Mouse (Mus musculus): ENCODE results near the gene Dppa5a.
"Not testable (repeated sequence)": the region's sequence is repeated elsewhere in the genome, so short reads cannot be mapped to it uniquely, and the experiment has no call there.

The Dppa5a gene

GRCm38 (mm10) chr9:78365850-78366544 lies 2.0 kb downstream of the Dppa5a start:
- no peak for DNase-seq (ENCODE audit: low read depth, low spot score)

GRCm38 (mm10) chr9:78364701-78365100 lies 3.3 kb downstream of the Dppa5a start:
- no peak for DNase-seq (ENCODE audit: low read depth, low spot score)

GRCm38 (mm10) chr9:78363374-78363773 lies 4.6 kb downstream of the Dppa5a start:
- no peak for DNase-seq (ENCODE audit: low read depth, low spot score)

GRCm38 (mm10) chr9:78360484-78360872 lies 7.5 kb downstream of the Dppa5a start:
- no peak for DNase-seq (ENCODE audit: low read depth, low spot score)

GRCm38 (mm10) chr9:78359750-78360483 lies 8.1 kb downstream of the Dppa5a start:
- no peak for DNase-seq (ENCODE audit: low read depth, low spot score)

- peak; percentile 60 for DNase-seq (ENCODE audit: low read depth, low spot score)
These were observed 9.9 kb downstream of the Dppa5a start for GRCm38 (mm10) chr9:78358053-78358452.

GRCm38 (mm10) chr9:78355611-78356010 lies 12.4 kb downstream of the Dppa5a start, which contains the start of gene Gsta2:
TSS of gene Gsta2 (minus strand) at chr9:78355788.
- no peak for DNase-seq (ENCODE audit: low read depth, low spot score)

- no peak for DNase-seq (ENCODE audit: low read depth, low spot score)
These were observed 13.1 kb downstream of the Dppa5a start for GRCm38 (mm10) chr9:78354665-78355578.

GRCm38 (mm10) chr9:78351504-78352220 lies 16.3 kb downstream of the Dppa5a start:
- no peak for DNase-seq (ENCODE audit: low read depth, low spot score)

- not testable (repeated sequence) for DNase-seq (ENCODE audit: low read depth, low spot score)
These were observed 18.0 kb downstream of the Dppa5a start for GRCm38 (mm10) chr9:78350007-78350406.

GRCm38 (mm10) chr9:78349141-78349540 lies 18.8 kb downstream of the Dppa5a start:
- not testable (repeated sequence) for DNase-seq (ENCODE audit: low read depth, low spot score)

- DNase-seq (ENCODE audit: low read depth, low spot score) = not testable (repeated sequence)
These were observed 19.6 kb downstream of the Dppa5a start for GRCm38 (mm10) chr9:78348206-78349004.

- no peak for DNase-seq (ENCODE audit: low read depth, low spot score)
These were observed 21.0 kb downstream of the Dppa5a start for GRCm38 (mm10) chr9:78347004-78347403.

GRCm38 (mm10) chr9:78345235-78345634 lies 22.7 kb downstream of the Dppa5a start:
- DNase-seq (ENCODE audit: low read depth, low spot score) = not testable (repeated sequence)

GRCm38 (mm10) chr9:78343055-78343454 lies 24.9 kb downstream of the Dppa5a start:
- DNase-seq (ENCODE audit: low read depth, low spot score) = not testable (repeated sequence)

GRCm38 (mm10) chr9:78342494-78342893 lies 25.5 kb downstream of the Dppa5a start:
- DNase-seq (ENCODE audit: low read depth, low spot score) = not testable (repeated sequence)

GRCm38 (mm10) chr9:78340324-78340723 lies 27.7 kb downstream of the Dppa5a start:
- DNase-seq (ENCODE audit: low read depth, low spot score) = peak; percentile 49

- DNase-seq (ENCODE audit: low read depth, low spot score) = not testable (repeated sequence)
These were observed 30.9 kb downstream of the Dppa5a start for GRCm38 (mm10) chr9:78337050-78337449.

GRCm38 (mm10) chr9:78327289-78327688 lies 40.7 kb downstream of the Dppa5a start, which contains the start of gene Omt2b:
TSS of gene Omt2b (plus strand) at chr9:78327589.
- DNase-seq (ENCODE audit: low read depth, low spot score) = not testable (repeated sequence)

GRCm38 (mm10) chr9:78319499-78319898 lies 48.5 kb downstream of the Dppa5a start:
- DNase-seq (ENCODE audit: low read depth, low spot score) = peak; percentile 20

All from A20 (cell line).